Mouse (Mus musculus) liver, embryonic 16.5 days (tissue): Measurements from ENCODE around the gene Sst. TPM values are rescaled to one million over a fixed set of nuclear protein-coding genes. Genes with fewer than 3 reads are reported as not detected.

Experiments
- ATAC-seq: fragments of 200-750 bp; cut with Nextera tagmentation; 2 replicates; pipeline ENCODE4 v1.8.0; 2017; ENCODE audit warnings: low read depth, mild to moderate bottlenecking, moderate number of reproducible peaks, moderate library complexity
- H3K27ac ChIP-seq: fragments of 300-500 bp; sonication (generic); 2 replicates; pipeline ENCODE4 v1.5.1; 2014; ENCODE audit warnings: mild to moderate bottlenecking, low read length
- H3K27me3 ChIP-seq: fragments of 300-500 bp; sonication (generic); 2 replicates; pipeline ENCODE4 v1.6.1; 2014; ENCODE audit warnings: low read depth, low read length, mixed read lengths; ENCODE audit not compliant: control insufficient read depth, insufficient read depth
- H3K36me3 ChIP-seq: fragments of 300-500 bp; sonication (generic); 2 replicates; pipeline ENCODE4 v1.6.1; 2014; ENCODE audit warnings: mild to moderate bottlenecking; ENCODE audit not compliant: control insufficient read depth, insufficient read depth
- H3K4me1 ChIP-seq: fragments of 300-500 bp; sonication (generic); 2 replicates; pipeline ENCODE4 v1.6.1; 2014; ENCODE audit warnings: low read depth, low read length, mixed read lengths; ENCODE audit not compliant: control insufficient read depth
- H3K4me2 ChIP-seq: fragments of 300-500 bp; sonication (generic); 2 replicates; pipeline ENCODE4 v1.6.1; 2014; ENCODE audit warnings: low read depth, low read length, mixed read lengths
- H3K4me3 ChIP-seq: fragments of 300-500 bp; sonication (generic); 2 replicates; pipeline ENCODE4 v1.5.1; 2014; ENCODE audit warnings: low read depth, mild to moderate bottlenecking, low read length
- H3K9ac ChIP-seq: fragments of 300-500 bp; sonication (generic); 2 replicates; pipeline ENCODE4 v1.6.1; 2014; ENCODE audit warnings: low read depth, low read length
- H3K9me3 ChIP-seq: fragments of 300-500 bp; sonication (generic); replicated peaks from 2 replicates; pipeline ENCODE4 v1.6.1; 2016; ENCODE audit warnings: low read length; ENCODE audit not compliant: control insufficient read depth
- WGBS: fragments of 180-500 bp; shearing (Covaris S2); extraction: QIAGEN DNeasy Blood & Tissue Kit; methylation state at CpG from one replicate; pipeline ENCODE4 v1.1.7; 2014; ENCODE audit not compliant: insufficient replicate concordance; 5-methylcytosine and 5-hydroxymethylcytosine counted together
- polyA plus RNA-seq: library from polyadenylated mRNA; unstranded; fragments of >200 nt; fragmentation: Nextera tagmentation; extraction: Ambion mirVana; gene quantifications from 2 replicates; pipeline ENCODE4 v1.2.1, GENCODE M21; 2015

Gene Sst
- polyA plus RNA-seq, 1 experiment from 2014 or later: 1.1 TPM

- Histone ChIP-seq H3K4me2 (no peak overlapping the region), H3K36me3 (no peaks in the 10 kb centered on the region), H3K4me3 (no peak overlapping the region), H3K4me1 (no peaks in the 10 kb centered on the region), H3K27me3 (no peaks in the 10 kb centered on the region), H3K9ac (no peak overlapping the region), H3K27ac (no peak overlapping the region), H3K9me3 (no peaks in the 10 kb centered on the region)
- 67% methylated on average over 3 of the region's 3 CpGs for WGBS
- no peak for ATAC-seq
Observed at GRCm38 (mm10) chr16:23842609-23843008, 48.1 kb downstream of the Sst start.

Other genes with a start within 250 kb of the Sst start
- not detected in 2 replicates for gene Rtp2, start 41.4 kb upstream of the Sst start, polyA plus RNA-seq
- gene Gm37419, start 97.5 kb upstream of the Sst start, polyA plus RNA-seq: not detected in 2 replicates
- gene Bcl6, start 97.9 kb upstream of the Sst start, polyA plus RNA-seq: 0.28 TPM in 2 replicates